Mouse (Mus musculus): ENCODE measurements around the gene 2010300C02Rik. TPM values are rescaled to one million over a fixed set of nuclear protein-coding genes. Genes with fewer than 3 reads are reported as not detected.

2010300C02Rik gene
- polyA plus RNA-seq, 1 experiment from 2014 or later: 3.9 TPM

DNA sequence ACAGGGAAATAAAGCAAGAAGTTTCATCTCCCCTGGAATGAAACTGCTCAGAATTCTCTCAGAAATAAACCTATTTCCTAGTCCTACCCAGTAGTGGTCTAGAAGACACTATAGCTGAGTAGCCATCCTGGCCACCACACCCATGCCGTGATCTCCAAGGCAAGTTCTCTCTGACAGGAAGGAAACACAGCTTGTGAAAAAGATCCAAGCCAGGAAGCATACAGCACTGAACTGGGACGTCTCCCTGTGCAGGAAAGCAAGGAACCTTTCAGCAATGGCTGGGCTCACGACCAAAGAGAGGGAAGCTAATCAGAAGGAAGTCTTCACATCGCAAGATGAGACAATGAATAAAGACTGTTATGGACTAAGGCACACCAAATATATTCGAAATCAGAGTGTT is 86.4 kb downstream of the 2010300C02Rik start:
- Histone ChIP-seq H3K27ac (no peak overlapping the region), H3K9ac (no peak overlapping the region), H3K27me3 (no peaks in the 10 kb centered on the region), H3K4me1 (0 out of 2 replicates have a peak, but pooled peaks cover 4% of the 10 kb centered on the region), H3K36me3 (no peaks in the 10 kb centered on the region), H3K9me3 (no peaks in the 10 kb centered on the region), H3K4me3 (no peak overlapping the region), H3K4me2 (no peak overlapping the region)
- 69% methylated on average over 5 of the region's 5 CpGs for WGBS
- ATAC-seq (ENCODE audit: insufficient number of reproducible peaks, low FRiP score, low TSS enrichment, low read depth): no peak

DNA sequence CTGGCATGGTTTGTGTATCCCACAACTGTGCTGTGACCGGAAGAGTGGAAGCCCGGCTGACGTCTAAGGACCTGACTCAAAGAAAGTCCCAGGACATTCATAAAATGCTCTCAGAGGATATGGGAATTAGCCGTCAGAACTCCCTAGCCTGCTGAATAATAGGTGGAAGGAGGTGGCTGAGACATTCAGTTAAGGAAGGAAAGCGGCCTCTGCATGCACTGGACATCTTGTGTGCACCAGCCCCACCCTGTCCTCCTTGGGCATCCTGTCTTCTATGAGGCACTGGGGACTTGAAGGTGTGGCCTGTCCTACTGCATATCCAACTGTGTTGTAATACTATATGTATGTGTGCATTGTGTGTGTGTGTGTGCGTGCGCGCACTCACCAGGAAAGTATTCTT is 87.5 kb downstream of the 2010300C02Rik start:
- Histone ChIP-seq H3K27me3 (no peaks in the 10 kb centered on the region), H3K4me1 (0 out of 2 replicates have a peak, but pooled peaks cover 4% of the 10 kb centered on the region), H3K36me3 (no peaks in the 10 kb centered on the region), H3K9ac (no peak overlapping the region), H3K27ac (no peak overlapping the region), H3K9me3 (no peaks in the 10 kb centered on the region), H3K4me2 (no peak overlapping the region), H3K4me3 (no peak overlapping the region)
- ATAC-seq (ENCODE audit: insufficient number of reproducible peaks, low FRiP score, low TSS enrichment, low read depth): no peak
- WGBS: 76% methylated on average over 8 of the region's 8 CpGs

DNA sequence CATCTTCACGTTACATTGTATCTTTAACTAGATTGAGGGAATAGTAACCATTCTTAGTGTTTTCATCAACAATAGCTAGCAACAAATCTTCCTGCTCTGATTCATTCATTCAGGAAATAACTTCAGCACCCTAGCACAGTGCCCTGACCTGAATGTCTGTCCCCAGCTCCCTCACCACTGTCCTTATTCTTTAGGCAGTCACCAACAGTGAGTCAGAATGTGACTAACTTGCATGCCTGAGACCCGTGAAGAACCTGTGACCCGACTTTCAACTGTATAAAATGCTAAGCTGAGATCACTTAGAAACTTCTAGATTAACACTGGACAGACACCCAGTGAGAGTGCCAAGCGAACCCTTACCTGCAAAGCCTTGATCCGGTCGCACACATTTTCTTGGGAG is 88.4 kb downstream of the 2010300C02Rik start:
- no peak overlapping the region for H3K4me2 ChIP-seq
- no peaks in the 10 kb centered on the region for H3K36me3 ChIP-seq
- H3K27ac ChIP-seq: no peak overlapping the region
- ATAC-seq (ENCODE audit: insufficient number of reproducible peaks, low FRiP score, low TSS enrichment, low read depth): no peak
- H3K4me3 ChIP-seq: no peak overlapping the region
- 77% methylated on average over 6 of the region's 6 CpGs for WGBS
- no peaks in the 10 kb centered on the region for H3K9me3 ChIP-seq
- no peaks in the 10 kb centered on the region for H3K27me3 ChIP-seq
- H3K9ac ChIP-seq: no peak overlapping the region
- 0 out of 2 replicates have a peak, but pooled peaks cover 4% of the 10 kb centered on the region for H3K4me1 ChIP-seq

DNA sequence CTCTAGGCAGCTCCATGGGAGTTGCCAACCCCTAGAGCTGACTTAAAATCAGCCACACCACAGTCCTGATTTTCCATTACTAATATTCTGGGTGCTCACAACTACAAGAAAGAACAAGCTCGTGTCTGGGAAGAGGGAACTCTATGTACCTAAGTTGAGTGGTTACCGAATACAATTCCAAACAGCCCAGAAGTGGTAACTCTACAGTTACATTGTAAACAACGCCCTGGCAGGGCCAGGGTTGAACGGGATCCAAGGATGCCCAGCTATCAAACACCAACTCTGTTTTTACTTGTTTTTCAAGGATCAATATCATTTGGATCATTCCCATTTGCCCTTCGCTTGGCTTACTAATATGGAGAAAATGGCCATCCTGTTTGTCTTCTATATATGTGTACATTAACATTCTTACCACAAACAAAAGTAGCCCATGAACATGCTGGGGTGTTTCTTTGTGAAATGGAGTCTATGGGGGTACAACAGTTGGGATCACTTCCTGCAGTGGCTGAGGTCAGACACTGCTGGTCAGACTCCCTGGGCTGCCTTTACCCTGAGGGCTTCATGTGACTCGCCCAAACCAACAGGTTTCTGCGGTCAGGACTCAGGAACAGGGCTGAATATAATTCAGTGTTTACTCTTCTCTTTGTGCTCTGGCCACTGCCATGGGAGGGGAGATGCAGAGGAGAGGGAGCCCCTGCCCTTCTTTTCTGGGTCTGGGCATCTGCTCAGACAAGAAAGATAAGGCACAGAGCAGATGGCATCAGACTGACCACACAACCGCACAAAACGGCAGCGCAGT is 89.3 kb downstream of the 2010300C02Rik start:
- Histone ChIP-seq H3K27ac (no peak overlapping the region), H3K4me3 (no peak overlapping the region), H3K36me3 (no peaks in the 10 kb centered on the region), H3K9ac (no peak overlapping the region), H3K4me1 (0 out of 2 replicates have a peak, but pooled peaks cover 4% of the 10 kb centered on the region), H3K9me3 (no peaks in the 10 kb centered on the region), H3K27me3 (no peaks in the 10 kb centered on the region), H3K4me2 (no peak overlapping the region)
- no peak for ATAC-seq (ENCODE audit: insufficient number of reproducible peaks, low FRiP score, low TSS enrichment, low read depth)
- WGBS: 80% methylated on average over 10 of the region's 10 CpGs

DNA sequence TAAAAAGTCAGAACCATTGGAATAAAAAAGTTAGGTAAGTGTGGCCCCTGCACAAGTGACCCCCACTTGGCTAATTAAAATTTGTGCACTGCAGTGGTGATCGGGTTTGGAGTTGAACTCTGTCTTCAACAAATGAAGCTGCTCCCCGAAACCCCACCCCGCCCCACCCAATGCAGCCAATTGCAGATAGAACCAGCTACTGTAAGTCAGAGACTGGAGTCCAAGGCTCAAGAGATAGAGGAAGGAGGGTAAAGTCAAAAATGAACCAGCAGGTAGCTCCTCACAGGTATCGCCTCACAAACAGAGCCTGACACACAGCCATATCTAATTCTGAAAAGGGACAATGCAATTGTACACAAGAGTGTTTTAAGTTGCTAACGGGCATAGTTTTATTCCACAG is 90.0 kb downstream of the 2010300C02Rik start:
- Histone ChIP-seq H3K4me3 (no peak overlapping the region), H3K9ac (no peak overlapping the region), H3K9me3 (no peaks in the 10 kb centered on the region), H3K4me2 (no peak overlapping the region), H3K27me3 (no peaks in the 10 kb centered on the region), H3K4me1 (0 out of 2 replicates have a peak, but pooled peaks cover 4% of the 10 kb centered on the region), H3K27ac (no peak overlapping the region), H3K36me3 (no peaks in the 10 kb centered on the region)
- no peak for ATAC-seq (ENCODE audit: insufficient number of reproducible peaks, low FRiP score, low TSS enrichment, low read depth)
- WGBS: 90% methylated on average over 5 of the region's 5 CpGs

DNA sequence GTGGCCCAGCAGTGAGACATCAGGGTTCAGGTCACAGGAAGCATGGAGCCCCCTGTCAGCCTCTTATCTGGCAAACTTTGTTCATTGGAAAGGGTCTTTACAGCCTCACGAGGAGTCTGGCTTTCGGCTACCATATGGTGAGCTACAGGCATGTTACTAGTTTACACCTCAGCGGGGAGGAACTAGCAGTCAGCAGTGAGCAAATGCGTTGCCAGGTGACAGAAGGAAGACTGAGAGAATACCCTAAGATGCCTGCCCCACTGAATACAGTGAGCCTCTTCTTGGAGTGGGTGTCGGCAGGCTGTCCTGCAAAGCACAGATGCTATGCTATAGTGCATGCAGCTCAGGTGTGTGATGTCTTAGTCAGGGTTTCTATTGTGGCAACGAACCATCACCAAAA is 91.1 kb downstream of the 2010300C02Rik start:
- Histone ChIP-seq H3K4me3 (no peak overlapping the region), H3K27ac (no peak overlapping the region), H3K27me3 (no peaks in the 10 kb centered on the region), H3K4me2 (no peak overlapping the region), H3K4me1 (0 out of 2 replicates have a peak, but pooled peaks cover 3% of the 10 kb centered on the region), H3K36me3 (no peaks in the 10 kb centered on the region), H3K9me3 (no peaks in the 10 kb centered on the region), H3K9ac (no peak overlapping the region)
- WGBS: 40% methylated on average over 6 of the region's 6 CpGs
- ATAC-seq (ENCODE audit: insufficient number of reproducible peaks, low FRiP score, low TSS enrichment, low read depth): no peak

DNA sequence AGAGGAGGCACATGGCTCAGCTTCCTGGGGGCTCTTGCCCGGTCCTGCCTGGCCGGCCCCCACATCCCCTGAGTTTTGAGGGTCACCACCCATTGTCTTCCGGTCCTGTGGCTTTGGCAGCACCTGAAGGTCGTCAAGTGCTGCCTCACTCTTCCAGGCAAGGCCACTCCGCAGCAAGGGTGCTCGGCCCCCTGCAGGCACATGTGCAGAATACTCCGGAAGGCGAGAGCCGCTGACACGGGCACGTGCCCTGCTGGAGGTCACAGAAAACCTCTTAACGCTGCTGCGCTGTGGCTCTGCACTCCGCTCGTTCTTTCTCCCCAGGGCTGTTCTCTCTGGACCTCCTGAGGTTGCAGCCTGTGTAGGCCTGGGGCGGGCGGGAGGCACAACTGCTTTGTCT is 95.7 kb downstream of the 2010300C02Rik start:
- no peak overlapping the region for H3K27ac ChIP-seq
- 83% methylated on average over 17 of the region's 17 CpGs for WGBS
- ATAC-seq (ENCODE audit: insufficient number of reproducible peaks, low FRiP score, low TSS enrichment, low read depth): no peak
- no peaks in the 10 kb centered on the region for H3K4me1 ChIP-seq
- H3K4me2 ChIP-seq: no peak overlapping the region
- H3K9ac ChIP-seq: no peak overlapping the region
- H3K9me3 ChIP-seq: no peaks in the 10 kb centered on the region
- H3K27me3 ChIP-seq: no peaks in the 10 kb centered on the region
- H3K4me3 ChIP-seq: no peak overlapping the region
- no peaks in the 10 kb centered on the region for H3K36me3 ChIP-seq

DNA sequence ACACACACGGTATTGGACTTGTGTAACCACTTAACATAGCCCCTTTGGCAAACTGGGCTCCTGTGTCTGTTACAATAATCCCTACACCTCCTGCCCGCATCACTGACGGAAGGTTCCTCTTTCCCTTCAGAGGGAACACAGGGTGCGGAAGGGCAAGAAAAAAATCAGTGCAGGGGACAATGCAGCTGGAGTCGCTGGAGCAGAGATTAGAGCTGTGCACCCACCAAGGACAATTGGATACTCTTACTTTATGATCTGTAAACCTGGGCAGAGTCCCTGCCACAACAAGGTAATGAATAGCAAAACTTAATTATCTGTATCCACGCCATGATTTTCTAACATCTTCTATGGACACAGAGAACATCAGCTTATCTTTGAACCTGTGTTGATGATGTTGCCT is 97.8 kb downstream of the 2010300C02Rik start:
- no peaks in the 10 kb centered on the region for H3K9me3 ChIP-seq
- no peak overlapping the region for H3K4me3 ChIP-seq
- no peak overlapping the region for H3K9ac ChIP-seq
- H3K27me3 ChIP-seq: no peaks in the 10 kb centered on the region
- WGBS: 74% methylated on average over 6 of the region's 6 CpGs
- H3K36me3 ChIP-seq: no peaks in the 10 kb centered on the region
- H3K4me2 ChIP-seq: no peak overlapping the region
- no peak for ATAC-seq (ENCODE audit: insufficient number of reproducible peaks, low FRiP score, low TSS enrichment, low read depth)
- 0 out of 2 replicates have a peak, but pooled peaks cover 4% of the 10 kb centered on the region for H3K4me1 ChIP-seq
- H3K27ac ChIP-seq: no peak overlapping the region

DNA sequence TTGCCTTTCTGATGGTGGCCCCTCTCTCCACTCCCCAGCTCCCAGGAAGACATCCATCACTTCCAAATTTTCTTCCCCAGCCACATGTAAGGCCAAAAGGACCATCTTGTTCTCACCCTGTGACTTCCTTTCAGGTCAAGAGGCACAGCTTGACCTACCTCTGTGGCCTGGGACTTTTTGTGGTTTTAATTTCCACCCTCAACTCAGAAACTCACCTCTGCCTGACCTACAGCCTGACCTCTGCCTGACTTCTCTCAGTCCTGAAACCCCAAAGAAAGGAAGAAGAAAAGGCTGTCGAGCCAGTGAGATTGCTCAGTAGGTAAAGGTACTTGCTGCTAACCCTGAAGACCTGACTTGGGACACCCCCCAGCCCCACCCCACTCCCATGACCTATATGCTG is 100.3 kb downstream of the 2010300C02Rik start:
- Histone ChIP-seq H3K4me1 (peaks cover 24% of the 10 kb centered on the region), H3K36me3 (no peaks in the 10 kb centered on the region), H3K9me3 (no peaks in the 10 kb centered on the region), H3K4me3 (no peak overlapping the region), H3K4me2 (no peak overlapping the region), H3K27ac (no peak overlapping the region), H3K9ac (no peak overlapping the region), H3K27me3 (no peaks in the 10 kb centered on the region)
- ATAC-seq (ENCODE audit: insufficient number of reproducible peaks, low FRiP score, low TSS enrichment, low read depth): no peak
- WGBS: 57% methylated on average over 1 of the region's 1 CpGs

DNA sequence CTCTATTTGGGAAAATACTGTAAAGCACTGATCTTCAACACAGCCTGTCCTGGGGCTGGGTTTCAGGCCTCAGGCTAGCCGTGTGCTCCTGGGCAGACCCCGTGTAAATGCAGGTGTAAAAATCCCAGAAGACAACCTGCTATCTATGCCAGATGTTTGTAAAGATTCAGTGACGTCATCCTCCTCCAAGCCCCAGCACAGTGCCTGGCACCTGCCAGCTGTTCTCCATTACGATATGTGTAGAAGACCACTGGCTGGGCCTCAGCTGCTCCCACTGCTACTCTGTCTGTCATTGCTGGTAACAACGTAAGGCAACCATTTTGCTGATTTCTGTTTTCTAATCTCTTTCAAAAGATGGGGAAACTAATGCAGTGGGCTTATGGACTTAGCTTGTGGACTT is 102.8 kb downstream of the 2010300C02Rik start:
- Histone ChIP-seq H3K9ac (no peak overlapping the region), H3K4me1 (peaks cover 37% of the 10 kb centered on the region), H3K27ac (no peak overlapping the region), H3K4me2 (no peak overlapping the region), H3K9me3 (no peaks in the 10 kb centered on the region), H3K36me3 (no peaks in the 10 kb centered on the region), H3K27me3 (no peaks in the 10 kb centered on the region), H3K4me3 (no peak overlapping the region)
- 38% methylated on average over 5 of the region's 5 CpGs for WGBS
- ATAC-seq (ENCODE audit: insufficient number of reproducible peaks, low FRiP score, low TSS enrichment, low read depth): no peak

DNA sequence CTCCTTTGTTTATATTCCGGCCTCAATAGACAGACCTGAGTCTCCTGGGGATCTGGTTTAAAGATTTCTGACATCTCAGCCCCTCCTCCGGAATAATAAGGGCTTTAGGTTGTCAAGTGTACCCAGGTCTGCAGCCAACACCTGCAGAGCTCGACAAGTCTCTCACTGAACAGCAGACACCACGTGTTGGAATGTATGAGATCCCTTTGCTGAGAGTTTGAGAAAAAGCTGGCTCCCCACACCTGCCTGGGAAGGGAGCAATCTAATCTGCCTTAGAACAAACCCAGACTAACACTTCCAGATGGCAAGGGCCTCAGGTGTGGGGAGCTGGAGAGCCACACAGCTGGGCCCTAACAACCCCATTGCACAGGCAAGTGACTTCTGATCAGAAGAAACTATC is 103.3 kb downstream of the 2010300C02Rik start:
- no peak overlapping the region for H3K9ac ChIP-seq
- no peak for ATAC-seq (ENCODE audit: insufficient number of reproducible peaks, low FRiP score, low TSS enrichment, low read depth)
- peaks cover 42% of the 10 kb centered on the region for H3K4me1 ChIP-seq
- H3K27me3 ChIP-seq: no peaks in the 10 kb centered on the region
- no peaks in the 10 kb centered on the region for H3K9me3 ChIP-seq
- H3K36me3 ChIP-seq: no peaks in the 10 kb centered on the region
- no peak overlapping the region for H3K4me2 ChIP-seq
- no peak overlapping the region for H3K27ac ChIP-seq
- H3K4me3 ChIP-seq: no peak overlapping the region
- 22% methylated on average over 4 of the region's 4 CpGs for WGBS

DNA sequence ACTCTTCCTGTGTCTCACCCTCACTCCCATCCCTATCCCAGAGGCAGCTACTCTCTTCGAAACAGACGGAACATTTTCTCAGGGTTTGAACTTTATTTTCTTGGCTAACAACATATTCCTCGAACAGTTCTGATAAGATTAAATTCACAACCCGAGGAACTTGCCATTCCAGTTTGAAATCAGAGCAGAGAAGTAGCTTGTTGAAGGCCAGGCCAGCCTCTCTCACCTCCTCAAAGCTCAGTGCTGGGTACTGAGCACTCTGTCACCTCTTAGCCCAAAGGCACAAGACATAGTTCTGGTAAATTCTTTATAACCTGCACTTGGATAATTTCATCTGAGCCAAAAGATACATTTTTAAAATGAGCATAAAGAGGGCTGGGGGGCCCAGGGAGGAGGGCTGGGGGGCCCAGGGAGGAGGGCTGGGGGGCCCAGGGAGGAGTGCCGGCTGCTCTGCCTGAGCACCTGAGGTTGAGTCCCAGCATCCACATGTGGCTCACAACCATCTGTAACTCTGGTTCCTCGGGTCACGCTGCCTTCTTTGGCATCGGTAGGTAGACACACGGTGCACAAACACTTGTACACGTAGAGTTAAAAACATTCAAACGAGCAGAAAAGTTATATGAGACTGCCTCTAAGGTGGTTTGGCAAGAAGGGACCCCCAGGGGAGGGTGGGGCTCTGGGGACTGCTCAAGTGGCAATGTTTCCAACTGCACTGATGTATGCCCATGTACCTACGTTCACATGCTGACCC is 104.4 kb downstream of the 2010300C02Rik start:
- no peaks in the 10 kb centered on the region for H3K36me3 ChIP-seq
- H3K27me3 ChIP-seq: no peaks in the 10 kb centered on the region
- H3K4me3 ChIP-seq: no peak overlapping the region
- H3K27ac ChIP-seq: peak overlapping the region; percentile 22; the same call in 1 of the 2 replicates
- WGBS: 60% methylated on average over 12 of the region's 12 CpGs
- no peak for ATAC-seq (ENCODE audit: insufficient number of reproducible peaks, low FRiP score, low TSS enrichment, low read depth)
- H3K4me2 ChIP-seq: no peak overlapping the region
- no peaks in the 10 kb centered on the region for H3K9me3 ChIP-seq
- H3K4me1 ChIP-seq: peaks cover 47% of the 10 kb centered on the region
- H3K9ac ChIP-seq: no peak overlapping the region
